Mouse (Mus musculus) thymus, postnatal 36 days (tissue): ENCODE results near the gene Gm13420.
"Not testable (repeated sequence)": the region's sequence is repeated elsewhere in the genome, so short reads cannot be mapped to it uniquely, and the experiment has no call there.

Source experiments
- DNase-seq, 2 experiments: peaks; one replicate each; pipeline ENCODE4 v3.0.0; 2022; ENCODE audit warnings: mixed read lengths in 2 of 2

Gene Gm13420

DNA sequence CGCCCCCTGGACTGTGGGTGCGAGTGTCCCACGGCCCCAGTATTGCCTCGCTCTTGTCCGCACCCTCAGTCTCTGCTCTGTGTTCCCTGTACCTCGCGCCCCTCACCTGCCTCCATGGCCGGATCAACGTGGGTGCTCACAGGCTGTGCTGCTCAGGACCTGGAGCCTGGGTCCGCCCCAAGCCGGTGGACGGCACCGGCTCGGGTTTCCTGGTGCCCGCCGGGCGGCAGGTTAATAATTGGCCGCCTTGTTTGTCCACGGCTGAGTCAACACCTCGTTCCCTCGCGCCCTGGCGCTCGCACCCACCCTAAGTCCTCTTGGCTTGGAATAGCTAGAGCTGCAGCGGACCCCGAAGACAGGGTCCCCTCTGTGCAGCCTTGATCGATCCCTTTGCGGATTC lies at the start of gene Gm13420:
Gene Gm13420, minus strand, starts transcription at position 189 of the 400 bp plus-strand sequence.
- no peak for DNase-seq

DNA sequence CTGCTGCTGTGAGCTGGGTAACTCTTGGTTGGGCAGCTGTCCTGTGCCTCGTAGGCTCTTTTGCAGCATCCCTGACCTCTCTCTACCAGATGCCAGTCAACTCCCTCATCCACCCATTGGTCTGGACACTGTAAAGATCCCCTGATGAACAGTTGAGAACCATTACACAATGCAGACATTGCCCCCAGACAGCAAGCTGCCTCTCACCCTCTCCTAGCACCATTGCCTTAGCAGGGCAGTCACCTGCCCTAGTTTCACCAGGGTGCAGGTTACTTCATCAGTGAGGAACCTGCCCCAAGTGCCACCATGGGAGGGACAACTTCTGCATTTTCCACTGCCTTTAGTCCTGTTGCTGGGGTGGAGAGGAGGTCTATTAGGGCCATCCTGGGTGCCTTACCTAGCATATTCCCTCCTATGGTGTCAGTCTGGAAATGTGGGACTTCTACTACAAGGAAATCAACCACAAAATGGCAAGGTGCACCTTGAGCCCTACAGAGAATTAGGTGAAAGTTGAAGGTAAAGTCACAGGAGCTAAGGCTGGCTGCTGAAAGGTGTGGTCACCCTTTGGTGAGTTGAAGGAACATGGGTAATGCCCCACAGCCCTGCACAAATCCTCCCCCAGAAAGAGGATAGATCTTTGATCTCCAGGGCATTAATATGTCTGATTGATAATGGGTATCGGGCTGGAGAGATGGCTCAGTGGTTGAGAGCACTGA lies 41.4 kb upstream of the Gm13420 start:
- no peak for DNase-seq

DNA sequence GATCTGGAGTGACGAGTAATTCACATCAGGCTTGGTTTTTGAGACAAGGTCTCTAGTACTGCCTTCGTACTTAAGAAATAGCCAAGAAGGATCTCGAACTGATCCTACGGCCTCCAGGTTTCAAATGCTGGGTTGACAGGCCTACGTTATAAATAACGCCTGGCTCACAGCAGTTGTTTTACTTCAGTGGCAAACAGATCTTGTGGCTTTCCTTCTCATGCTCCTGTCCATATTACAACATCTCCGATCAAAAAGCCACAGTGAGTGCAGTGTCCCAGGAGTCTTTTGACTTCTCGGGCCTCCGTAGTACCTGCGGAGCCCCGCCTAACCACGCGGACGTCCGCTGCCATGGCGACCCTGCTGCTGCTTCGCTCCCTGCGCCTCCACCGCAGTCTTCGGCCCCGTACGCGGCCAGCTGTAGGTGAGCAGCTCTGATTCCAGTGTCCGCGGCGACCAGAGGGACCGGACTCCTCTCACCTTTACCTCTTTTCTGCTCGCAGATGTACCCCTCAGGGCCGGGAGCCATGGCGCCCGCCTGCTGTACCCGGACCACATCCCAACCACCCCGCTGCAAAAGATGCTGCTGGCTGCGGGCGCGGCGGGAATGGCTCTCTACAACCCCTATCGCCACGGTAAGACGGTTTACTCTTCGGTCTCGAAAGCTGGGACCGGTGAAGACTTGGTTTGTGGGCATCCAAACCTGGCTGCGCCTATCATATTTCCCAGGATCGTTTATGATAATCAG lies 36.6 kb upstream of the Gm13420 start, which contains the start of gene Trub2:
Gene Trub2, minus strand, starts transcription at position 566 of the 745 bp plus-strand sequence.
- DNase-seq: peak; percentile 83 to 86

DNA sequence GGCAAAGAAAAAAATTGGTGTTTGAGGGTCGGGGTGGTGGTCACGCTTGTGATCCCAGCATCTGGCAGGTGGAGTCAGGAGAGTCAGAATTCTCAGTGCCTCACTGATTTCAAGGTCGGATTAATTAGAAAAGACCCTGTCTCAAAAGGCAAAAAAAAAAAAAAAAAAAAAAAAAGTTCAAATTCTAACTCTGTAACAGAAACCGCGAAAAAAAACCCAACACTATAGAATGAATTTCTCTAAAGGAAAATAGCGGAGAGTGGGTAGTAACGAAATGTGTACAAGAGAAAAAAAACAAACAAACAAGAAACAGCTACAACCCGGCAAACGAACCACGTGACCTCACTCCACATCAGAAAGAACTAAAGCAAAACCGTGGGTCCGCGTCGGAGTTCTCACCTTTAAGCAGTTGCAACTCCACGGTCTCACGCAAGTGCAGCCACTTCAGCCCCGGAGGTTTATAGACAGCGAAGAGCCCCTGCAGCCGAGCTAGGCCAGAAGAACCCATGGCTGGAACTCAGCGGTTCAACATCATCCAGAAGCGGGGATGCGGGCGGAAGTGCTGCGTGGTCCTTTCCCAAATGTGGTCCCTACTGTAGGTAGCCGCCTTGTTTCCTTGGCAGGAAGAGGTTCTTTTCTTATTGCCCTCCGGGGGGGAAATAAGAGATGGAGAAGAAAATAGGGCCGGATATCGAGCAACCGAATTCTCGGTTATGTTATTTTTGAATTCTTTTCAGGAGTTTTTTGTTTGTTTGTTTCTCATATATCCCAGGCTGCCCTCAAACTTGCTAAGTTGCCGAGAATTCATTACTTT lies 35.8 kb upstream of the Gm13420 start, which contains the start of gene Coq4:
Gene Coq4, plus strand, starts transcription at position 390 of the 814 bp plus-strand sequence.
- peak; percentile 85 for DNase-seq

DNA sequence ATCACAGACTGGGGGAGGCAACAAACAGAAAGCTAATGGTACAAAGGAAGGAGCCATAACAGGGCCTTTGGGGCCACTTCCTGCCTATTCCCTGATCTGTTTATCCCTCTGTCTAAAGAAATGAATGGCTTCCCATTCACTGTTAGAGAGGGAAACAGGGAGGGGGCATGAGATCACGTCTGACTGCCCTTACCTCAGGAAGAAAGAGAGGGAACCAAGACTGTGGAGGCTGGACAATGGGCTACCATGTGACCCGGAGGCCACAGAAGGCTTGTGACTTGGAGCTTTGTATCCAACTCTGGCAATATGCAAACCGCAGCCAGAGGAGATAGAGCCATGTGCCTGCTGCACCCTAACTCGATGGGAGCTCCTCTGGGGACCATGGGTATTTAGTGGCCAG lies 32.8 kb upstream of the Gm13420 start:
- no peak for DNase-seq

DNA sequence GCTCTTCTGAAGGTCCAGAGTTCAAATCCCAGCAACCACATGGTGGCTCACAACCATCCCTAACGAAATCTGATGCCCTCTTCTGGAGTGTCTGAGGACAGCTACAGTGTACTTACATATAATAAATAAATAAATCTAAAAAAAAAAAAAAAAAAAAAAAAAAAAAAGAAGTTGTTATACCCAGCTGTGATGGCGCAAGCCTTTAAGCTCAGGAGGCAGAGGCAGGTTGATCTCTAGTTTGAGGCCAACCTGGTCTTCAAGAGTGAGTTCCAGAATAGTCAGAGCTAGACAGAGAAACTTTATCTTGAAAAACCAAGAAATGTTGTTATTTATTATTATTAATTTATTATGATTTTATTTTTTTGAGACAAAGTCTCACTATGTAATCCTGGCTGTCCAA lies 29.8 kb upstream of the Gm13420 start:
- not testable (repeated sequence) for DNase-seq

DNA sequence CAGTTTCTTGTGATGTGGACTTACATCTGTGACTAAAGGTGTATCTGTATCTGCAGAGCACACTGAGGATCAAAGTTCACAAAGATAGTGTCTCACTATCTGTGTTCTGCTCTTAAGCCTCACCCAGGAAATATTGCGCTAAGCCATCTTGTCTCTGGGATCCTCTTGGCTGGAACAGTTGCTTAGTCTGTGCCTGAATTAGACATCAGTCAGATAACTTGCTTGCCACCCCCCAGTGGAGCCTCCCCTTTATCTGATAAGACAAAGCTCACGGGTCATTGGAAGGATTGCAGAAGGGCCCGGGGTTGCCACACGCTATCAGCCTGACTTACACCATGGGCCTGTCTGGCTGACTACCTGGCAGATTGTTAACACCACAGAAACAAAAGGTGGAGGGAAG lies 21.8 kb upstream of the Gm13420 start:
- no peak for DNase-seq

DNA sequence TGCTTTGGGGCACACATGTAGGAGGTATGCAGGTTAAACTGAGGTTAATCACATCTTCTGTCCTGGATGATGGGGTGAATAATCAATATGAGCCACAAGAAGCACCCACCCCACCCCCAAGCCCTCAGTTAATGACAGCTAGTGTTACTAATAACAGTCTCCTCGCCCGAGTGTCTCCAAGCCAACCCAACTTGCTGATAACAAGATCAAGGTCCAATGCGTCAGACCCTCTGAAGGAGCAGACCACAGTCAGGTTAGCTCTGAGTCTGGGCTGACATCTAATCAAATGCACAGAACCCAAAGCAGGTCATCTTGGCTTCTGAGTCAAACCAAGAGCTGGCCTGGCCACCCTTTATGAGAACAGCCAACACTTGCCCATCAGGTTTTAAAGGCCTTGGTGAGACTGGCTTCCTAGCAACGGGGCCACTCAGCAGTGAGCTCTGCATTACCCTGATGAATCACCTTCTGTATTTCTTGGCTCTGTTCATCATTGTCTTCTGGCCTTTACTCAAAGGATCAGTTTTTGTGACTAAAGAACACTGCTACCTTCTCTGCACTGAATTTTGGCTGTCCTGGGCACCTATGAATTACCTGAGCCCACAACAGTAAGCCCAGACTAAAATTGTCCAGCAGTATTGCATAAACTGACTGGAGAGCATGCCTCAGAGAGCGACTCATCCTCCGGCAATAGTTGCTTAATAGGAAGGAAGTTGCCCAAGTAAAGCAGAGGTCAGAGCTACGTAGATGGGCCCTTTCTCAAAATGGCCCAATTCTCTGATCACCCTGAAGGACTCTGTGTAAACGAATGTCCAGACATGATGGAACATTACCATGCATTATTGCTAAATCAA lies 20.4 kb upstream of the Gm13420 start:
- no peak for DNase-seq

DNA sequence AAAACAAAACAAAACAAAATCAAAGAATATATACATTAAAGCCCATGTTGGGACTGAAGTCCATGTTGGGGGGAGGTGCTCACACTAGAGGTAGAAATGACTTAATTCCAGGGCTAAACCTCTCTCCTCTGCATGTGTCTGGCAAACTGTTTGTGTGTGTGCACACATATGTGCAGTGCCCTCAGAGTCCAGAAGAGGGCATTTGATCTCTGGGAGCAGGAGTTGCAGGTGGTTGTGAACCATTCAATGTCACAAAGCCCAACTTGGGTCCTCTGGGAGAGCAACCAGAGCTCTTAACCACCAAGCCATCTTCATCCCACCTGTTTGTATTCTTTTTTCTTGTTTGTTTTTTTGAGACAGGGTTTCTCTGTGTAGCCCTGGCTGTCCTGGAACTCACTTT lies 18.7 kb upstream of the Gm13420 start:
- no peak for DNase-seq

DNA sequence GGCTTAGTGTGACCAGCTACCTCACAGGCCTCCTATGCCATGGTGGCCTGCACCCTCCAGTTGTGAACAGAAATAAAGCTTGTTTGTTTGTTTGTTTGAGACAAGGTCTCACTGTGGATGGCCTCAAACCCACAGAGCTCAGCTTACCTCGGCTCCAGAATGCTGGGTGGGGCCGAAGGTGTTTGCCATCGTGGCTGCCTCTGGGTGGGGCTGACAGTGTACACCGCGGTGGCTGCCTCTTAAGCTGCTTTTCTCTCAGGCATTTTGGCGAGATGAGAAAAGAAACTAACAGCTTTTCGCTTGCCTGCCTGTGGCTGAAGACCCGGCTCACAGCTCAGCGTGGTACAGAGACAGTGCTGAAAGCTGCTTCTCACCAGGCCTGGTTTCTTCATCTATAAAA lies 17.4 kb upstream of the Gm13420 start:
- DNase-seq: no peak

DNA sequence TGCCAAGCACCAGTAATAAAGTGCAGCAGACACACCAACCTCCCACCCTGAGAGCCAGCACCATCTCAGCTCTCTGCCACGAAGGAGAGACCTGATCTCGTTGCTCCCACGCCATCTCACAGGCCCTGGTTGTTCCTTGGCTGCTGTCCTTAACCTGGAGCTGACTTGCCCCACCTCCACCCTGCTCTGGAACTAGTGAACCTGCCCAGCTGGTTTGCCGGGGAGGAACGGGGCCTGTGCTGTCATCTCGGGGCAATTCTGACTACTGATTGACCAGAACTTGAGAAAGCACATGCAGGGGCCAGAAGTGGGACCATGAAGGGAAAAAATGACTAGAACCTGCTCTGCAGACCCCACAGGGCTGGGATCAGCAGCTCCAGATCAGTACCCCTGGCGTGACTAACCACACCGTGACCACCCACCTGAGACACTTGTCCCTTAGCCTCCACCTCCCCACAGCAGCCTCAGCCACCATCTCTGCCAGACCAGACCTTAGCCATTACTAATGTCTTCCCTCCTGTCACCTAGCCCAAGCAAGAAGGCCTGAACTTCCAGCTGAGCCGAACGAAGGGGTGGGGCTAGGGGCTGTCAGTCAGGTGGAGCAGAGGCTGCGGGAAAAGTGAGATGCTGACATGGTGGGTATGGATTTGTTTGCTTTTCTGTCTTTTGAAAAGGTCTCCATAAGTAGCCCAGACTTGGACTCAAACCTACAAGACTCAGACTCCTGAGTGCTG lies 16.7 kb upstream of the Gm13420 start:
- DNase-seq: no peak

DNA sequence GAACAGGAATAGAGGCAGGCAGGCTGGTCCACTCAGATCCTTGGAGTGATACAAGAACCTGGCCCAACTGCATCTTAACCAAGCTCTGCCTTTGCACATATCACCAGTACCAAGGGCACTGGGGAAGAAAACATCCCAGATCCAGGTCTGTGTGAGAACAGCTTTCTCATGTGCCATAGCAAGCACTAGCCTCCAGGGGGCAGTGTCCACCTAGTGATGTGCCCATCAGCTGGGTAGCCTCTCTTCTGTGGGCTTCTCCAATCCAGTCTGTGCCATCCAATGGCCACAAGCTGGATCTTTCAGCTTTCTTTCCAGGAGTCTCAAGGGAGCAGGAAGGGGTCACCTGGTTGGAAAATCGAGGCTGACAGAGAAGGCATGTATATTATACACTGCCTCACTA lies 13.3 kb upstream of the Gm13420 start:
- peak; percentile 47 to 55 for DNase-seq

DNA sequence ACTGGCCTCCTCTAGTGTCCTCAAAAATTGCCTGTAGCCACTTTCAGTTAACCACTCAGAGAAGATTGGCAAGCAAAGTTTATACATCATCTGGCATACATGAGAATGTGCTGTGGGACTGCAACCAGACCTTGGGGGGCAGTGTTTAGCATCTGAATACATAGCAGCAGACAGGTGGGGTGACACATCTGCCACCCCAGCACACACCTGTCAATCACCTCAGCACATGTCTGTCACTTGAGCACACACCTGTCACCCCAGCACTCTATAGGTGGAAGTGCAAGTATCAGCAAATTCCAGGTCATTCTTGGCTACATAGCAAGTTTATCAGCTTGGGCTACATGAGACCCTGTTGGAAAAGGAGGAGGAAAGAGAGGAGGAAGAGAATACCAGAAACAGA lies 4.2 kb upstream of the Gm13420 start:
- DNase-seq: no peak

DNA sequence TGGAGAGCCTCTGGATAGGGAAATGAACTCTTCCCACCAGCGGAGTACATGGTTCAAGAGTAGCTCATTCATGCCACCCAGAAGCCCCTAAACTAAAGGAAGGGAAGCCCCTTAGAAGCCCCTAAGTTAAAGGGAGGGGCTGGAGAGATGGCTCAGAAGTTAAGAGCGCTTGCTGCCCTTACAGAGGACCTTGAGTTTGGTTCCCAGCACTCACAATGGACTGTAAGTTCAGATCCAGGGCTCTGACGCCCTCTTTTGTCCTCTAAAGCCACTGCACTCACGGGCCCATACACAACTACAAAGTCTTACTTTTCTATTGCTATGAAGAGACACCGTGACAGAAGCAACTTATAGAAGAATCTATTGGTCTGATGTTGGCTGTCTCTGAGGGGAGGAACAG lies 912 bp upstream of the Gm13420 start:
- no peak for DNase-seq

DNA sequence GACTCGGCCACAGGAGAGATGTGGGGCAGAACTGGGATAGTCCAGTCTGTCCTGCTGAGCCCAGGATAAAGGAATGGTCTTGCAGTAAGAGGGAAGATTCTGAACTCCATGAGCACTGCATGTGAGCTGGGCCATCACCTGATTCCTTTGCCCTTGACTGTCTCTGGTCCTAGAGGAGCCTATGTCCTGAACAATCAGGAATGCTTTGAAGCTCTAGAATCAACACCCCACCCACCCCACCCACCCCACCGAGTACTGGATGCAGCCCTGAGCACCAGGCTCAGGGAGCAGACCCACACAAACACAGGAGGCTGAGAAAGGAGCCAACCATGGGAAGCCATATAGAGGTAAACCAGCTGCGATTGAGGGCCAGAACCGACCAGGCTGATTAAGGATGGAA lies 3.0 kb downstream of the Gm13420 start:
- no peak for DNase-seq

DNA sequence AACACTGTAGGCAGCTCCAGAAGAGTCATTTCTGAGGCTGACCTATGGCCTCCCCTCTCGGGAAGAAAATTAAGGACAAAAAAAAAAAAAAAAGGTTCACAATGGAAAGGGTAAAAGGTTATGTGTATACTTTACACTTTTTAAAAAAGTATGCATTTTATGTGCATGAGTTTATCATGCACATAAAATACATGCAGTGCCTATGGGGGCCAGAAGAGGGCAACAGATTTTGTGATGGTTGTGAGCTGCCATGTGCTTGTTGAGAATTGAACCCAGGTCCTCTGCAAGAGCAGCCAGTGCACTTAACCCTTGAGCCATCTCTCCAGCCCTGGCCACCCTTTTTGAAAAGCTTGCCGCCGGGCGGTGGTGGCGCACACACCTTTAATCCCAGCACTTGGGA lies 3.6 kb downstream of the Gm13420 start:
- peak in 1 of 2 experiments; percentile 23 for DNase-seq

DNA sequence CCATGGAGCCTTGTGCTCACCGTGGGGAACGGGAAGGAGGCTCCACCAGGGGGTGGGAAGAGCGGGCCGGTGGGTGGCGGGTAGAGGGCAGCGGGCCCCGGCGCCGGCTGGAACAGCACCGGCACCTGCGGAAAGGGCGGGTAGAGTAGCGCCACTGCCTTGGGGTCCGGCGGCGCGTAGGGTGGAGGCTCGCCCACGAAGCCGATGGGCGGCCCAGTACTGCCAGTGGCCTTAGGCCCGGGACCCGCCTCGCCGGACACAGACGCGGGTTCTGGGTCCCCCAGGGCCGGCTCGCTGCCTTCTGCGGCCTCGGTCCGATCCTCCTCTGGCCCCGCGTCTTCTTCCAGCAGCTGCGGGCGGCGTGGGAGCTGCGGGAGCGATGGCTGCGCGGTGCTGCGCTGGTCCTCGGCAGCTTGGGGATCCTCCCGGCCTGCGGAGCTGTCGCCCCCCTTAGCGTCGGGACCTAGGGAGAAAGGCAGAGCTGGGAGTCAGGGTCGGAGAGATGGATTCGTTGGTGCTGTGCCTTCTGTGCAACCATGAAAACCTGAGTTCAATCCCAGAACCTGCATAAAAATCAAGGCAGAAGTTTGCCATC lies 4.2 kb downstream of the Gm13420 start:
- DNase-seq: no peak

DNA sequence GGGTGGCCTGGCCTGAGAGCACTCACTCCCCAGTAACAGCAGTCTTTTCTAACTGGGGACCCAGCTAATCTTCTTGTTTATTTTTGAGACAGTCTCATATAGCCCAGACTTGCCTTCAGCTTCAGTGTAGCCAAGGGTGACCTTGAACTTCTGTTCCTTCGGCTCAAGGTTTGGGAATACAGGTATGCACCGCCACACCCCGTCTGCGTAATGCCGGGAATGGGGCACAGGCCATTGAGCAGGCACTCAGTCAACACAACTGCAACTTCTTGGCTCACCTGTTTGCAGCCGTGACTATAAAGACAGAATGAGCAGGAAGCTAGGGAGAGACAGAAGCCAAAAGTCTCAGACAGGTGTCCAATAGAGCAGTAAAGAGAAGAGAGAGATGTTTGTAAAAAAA lies 7.2 kb downstream of the Gm13420 start:
- DNase-seq: no peak

DNA sequence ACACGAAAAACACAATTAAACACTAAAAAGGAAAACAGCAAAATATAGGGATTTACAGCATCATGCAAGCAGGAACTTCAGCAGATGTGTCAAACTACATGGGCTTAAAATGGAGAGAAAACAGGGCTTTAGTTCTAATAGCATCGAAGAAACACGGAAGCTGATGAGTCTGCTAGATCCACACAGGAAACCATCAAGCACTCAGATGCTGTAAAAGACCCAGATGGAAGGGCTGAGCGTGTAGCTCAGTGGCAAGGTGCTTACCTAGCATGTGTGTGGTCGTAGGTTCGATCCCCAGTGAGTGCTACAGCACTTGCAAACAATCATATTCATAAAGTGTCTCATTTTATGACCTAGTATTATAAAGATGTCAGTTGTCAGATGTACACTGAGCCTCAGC lies 10.3 kb downstream of the Gm13420 start:
- no peak for DNase-seq

DNA sequence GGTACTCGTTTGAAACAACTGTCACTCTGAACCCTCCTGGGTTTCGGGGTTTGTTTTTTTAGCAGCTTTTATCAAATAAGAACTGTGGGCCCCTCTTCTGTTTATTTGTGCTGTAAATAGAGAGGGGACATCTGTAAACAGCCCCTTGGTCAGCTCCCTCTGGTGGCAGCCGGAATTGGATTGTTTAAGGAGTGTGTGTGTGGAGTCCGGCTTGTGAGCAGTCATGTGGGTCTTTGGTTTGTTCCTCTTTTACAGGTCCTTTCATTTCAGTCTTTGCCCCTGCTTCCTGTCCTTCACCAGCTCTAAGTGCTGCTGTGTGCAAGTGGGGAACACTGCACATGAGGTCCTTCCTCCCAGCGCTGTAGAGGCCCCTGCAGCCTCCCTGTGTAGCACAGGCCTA lies 12.1 kb downstream of the Gm13420 start:
- DNase-seq: no peak

DNA sequence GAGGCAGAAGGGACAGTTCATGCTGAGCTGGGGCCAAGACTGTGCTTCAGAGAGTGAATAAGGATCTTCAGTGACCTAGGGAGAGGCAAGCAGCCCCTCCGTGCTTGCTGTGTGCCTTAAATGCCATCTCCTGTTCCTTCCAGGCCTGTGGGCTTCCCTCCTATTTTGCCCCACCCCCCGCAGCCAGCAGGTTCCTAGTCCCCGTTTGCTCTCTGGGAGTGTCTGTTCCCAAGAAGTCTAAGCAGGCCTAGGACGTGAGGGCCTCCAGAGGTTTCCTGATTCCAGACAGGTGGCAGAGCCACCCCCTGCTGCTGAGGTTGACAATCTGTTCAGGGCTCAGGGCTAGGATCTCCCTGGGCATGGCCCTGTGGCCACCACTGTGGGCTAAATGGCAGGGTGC lies 12.7 kb downstream of the Gm13420 start:
- DNase-seq: no peak
